Mouse (Mus musculus): ENCODE results near the gene Apcs.

DNA sequence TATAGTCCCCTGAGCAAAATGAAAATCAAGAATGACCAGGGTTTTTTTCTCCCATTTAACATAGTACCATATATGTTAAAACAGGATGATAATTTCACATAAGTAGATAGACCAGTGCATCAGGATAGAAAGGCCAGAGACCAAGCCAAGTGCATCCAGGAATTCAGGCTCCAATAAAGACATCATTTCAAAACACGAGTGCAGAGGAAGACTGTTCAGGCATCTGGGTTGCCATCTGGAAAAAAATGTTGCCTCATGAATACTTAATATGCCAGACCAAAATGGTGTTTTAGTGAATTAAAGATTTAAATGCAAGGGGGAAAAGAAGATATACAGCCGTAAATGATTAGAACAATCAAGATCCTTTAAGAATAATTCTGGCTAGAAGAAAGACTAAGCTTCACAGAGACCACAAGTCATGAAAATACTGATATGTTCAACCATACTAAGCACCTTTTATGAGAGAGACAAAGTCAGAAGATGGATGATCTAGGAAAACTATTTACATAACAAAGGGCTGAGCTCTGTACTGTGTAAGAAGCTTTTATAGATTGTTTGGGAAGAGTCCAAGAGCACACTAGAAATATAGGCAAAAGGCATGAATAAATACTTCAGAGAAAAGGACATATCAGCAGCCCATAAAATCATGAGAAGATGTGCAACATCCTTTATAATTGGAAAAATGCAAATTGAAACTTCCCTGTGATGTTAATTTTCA lies 47.6 kb downstream of the Apcs start:
- TF ChIP-seq E2F4 (IDR thresholded peaks at IDR 0.05; ENCODE audit: borderline replicate concordance, low read depth, low read length) (no peak), NRF1 (IDR thresholded peaks at IDR 0.05; ENCODE audit: insufficient read depth, low read depth, low read length, poor library complexity, severe bottlenecking) (no peak), TAL1 (IDR thresholded peaks at IDR 0.05; ENCODE audit: low read length) (no peak), ZC3H11A (IDR thresholded peaks at IDR 0.05; ENCODE audit: low read depth, low read length) (no peak), CTCF (IDR thresholded peaks at IDR 0.05 in 2 of 3, conservative IDR thresholded peaks at IDR 0.05 in 1 of 3; ENCODE audit: control insufficient read depth in 1 of 3, insufficient read depth in 1 of 3, low read depth in 2 of 3, low read length in 3 of 3, poor library complexity in 1 of 3, severe bottlenecking in 1 of 3) (no peak), UBTF (IDR thresholded peaks at IDR 0.05; ENCODE audit: borderline replicate concordance, insufficient read depth, low read depth, low read length) (no peak), NELFE (IDR thresholded peaks at IDR 0.05; ENCODE audit: low read depth, low read length) (no peak), POLR2AphosphoS2 (IDR thresholded peaks at IDR 0.05; ENCODE audit: low read length) (no peak)
